Mouse (Mus musculus) CH12.LX (cell line): ENCODE data around the gene Dmbx1.

Experiments used
- CTCF ChIP-seq, 2 experiments: IDR thresholded peaks in 1 of 2; conservative IDR thresholded peaks in 1 of 2; 2 replicates each; pipeline ENCODE4 v1.5.1; 2011 to 2012; ENCODE audit warnings: low read depth in 2 of 2, low read length in 2 of 2, improper control_type of control experiment in 1 of 2, inconsistent platforms in 1 of 2, mild to moderate bottlenecking in 1 of 2, moderate library complexity in 1 of 2
- HCFC1 ChIP-seq: IDR thresholded peaks from 2 replicates; pipeline ENCODE4 v1.6.1; 2012; ENCODE audit warnings: low read depth, mild to moderate bottlenecking, inconsistent platforms, low read length, improper control_type of control experiment
- KAT2A ChIP-seq: IDR thresholded peaks from 2 replicates; pipeline ENCODE4 v1.6.1; 2012; ENCODE audit warnings: low read length, improper control_type of control experiment, inconsistent platforms; ENCODE audit not compliant: insufficient replicate concordance
- MAX ChIP-seq: IDR thresholded peaks from 2 replicates; pipeline ENCODE4 v1.6.1; 2011; ENCODE audit warnings: low read length, improper control_type of control experiment
- MXI1 ChIP-seq: IDR thresholded peaks from 2 replicates; pipeline ENCODE4 v1.6.1; 2011; ENCODE audit warnings: mild to moderate bottlenecking, low read depth, low read length, improper control_type of control experiment
- POLR2A ChIP-seq: IDR thresholded peaks from 2 replicates; pipeline ENCODE4 v1.6.1; 2011; ENCODE audit warnings: low read depth, mild to moderate bottlenecking, improper control_type of control experiment, low read length
- POLR2AphosphoS2 ChIP-seq: IDR thresholded peaks from 2 replicates; pipeline ENCODE4 v1.6.1; 2011; ENCODE audit warnings: low read depth, low read length, improper control_type of control experiment
- TCF12 ChIP-seq: IDR thresholded peaks from 2 replicates; pipeline ENCODE4 v1.6.1; 2014; ENCODE audit warnings: low read depth, mild to moderate bottlenecking, inconsistent platforms, low read length, improper control_type of control experiment
- USF1 ChIP-seq: IDR thresholded peaks from 2 replicates; pipeline ENCODE4 v1.6.1; 2014; ENCODE audit warnings: low read depth, mild to moderate bottlenecking, inconsistent platforms, low read length, improper control_type of control experiment
- ZNF384 ChIP-seq: IDR thresholded peaks from 2 replicates; pipeline ENCODE4 v1.6.1; 2012; ENCODE audit warnings: low read depth, low read length, improper control_type of control experiment, inconsistent platforms

GRCm38 (mm10) chr4:115906791-115907190, 32.9 kb downstream of the Dmbx1 start:
- TF ChIP-seq CTCF (conservative IDR thresholded peaks at IDR 0.05 in 1 of 2, IDR thresholded peaks at IDR 0.05 in 1 of 2; ENCODE audit: low read depth in 2 of 2, low read length in 2 of 2) (no peak), POLR2A (no peak), KAT2A (no peak), TCF12 (no peak), HCFC1 (no peak), ZNF384 (no peak), MAX (no peak), POLR2AphosphoS2 (no peak), MXI1 (no peak), USF1 (no peak)
